Mouse (Mus musculus): ENCODE measurements around the gene Gpt2. TPM values are rescaled to one million over a fixed set of nuclear protein-coding genes. Genes with fewer than 3 reads are reported as not detected.

Gene Gpt2
- polyA plus RNA-seq, 1 experiment from 2014 or later = 62.5 TPM

GRCm38 (mm10) chr8:85459582-85459981 lies 32.8 kb upstream of the Gpt2 start:
- Histone ChIP-seq H3K4me2 (ENCODE audit: low read depth, severe bottlenecking) (no peak overlapping the region), H3K4me1 (ENCODE audit: control insufficient read depth, insufficient read depth, low read length) (no peaks in the 10 kb centered on the region), H3K27me3 (ENCODE audit: control insufficient read depth, insufficient read depth, low read length) (no peaks in the 10 kb centered on the region), H3K9ac (ENCODE audit: low read length) (no peak overlapping the region), H3K9me3 (ENCODE audit: control insufficient read depth, low read length) (no peaks in the 10 kb centered on the region), H3K27ac (replicated peaks; ENCODE audit: low read depth, low read length) (no peak overlapping the region), H3K4me3 (ENCODE audit: low read depth, low read length) (no peak overlapping the region), H3K36me3 (ENCODE audit: control insufficient read depth, insufficient read depth, low read length) (no peaks in the 10 kb centered on the region)
- DNase-seq (ENCODE audit: low spot score) (no peak), ATAC-seq (ENCODE audit: insufficient number of reproducible peaks, low FRiP score, low TSS enrichment, low read depth) (no peak)
- 75% methylated on average over 3 of the region's 3 CpGs for WGBS

DNA sequence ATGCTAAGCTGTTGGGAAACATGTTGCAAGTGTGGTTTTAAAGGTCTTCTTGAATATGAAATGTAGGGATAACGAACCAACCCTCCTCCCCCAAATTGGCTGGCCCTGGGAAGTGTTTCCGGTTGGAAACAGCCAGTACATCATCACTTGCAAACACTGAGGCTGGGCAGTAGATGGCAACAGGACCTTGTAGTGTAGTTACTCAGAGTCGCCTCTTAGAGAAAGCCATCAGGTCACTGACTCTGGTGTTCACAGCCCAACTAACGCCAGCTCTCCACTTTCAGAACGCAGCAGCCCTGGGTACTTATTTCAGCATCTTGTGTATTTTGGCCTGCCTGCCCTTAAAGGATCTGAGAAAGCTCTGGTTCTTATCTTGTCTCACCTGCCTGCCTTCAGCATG lies 31.6 kb upstream of the Gpt2 start:
- Histone ChIP-seq H3K4me3 (ENCODE audit: low read depth, low read length) (no peak overlapping the region), H3K27me3 (ENCODE audit: control insufficient read depth, insufficient read depth, low read length) (no peaks in the 10 kb centered on the region), H3K27ac (replicated peaks; ENCODE audit: low read depth, low read length) (no peak overlapping the region), H3K9ac (ENCODE audit: low read length) (no peak overlapping the region), H3K4me2 (ENCODE audit: low read depth, severe bottlenecking) (no peak overlapping the region), H3K4me1 (ENCODE audit: control insufficient read depth, insufficient read depth, low read length) (no peaks in the 10 kb centered on the region), H3K36me3 (ENCODE audit: control insufficient read depth, insufficient read depth, low read length) (no peaks in the 10 kb centered on the region), H3K9me3 (ENCODE audit: control insufficient read depth, low read length) (no peaks in the 10 kb centered on the region)
- 36% methylated on average over 5 of the region's 5 CpGs for WGBS
- ATAC-seq (ENCODE audit: insufficient number of reproducible peaks, low FRiP score, low TSS enrichment, low read depth) (no peak), DNase-seq (ENCODE audit: low spot score) (no peak)

GRCm38 (mm10) chr8:85461377-85461776 lies 31.0 kb upstream of the Gpt2 start:
- Histone ChIP-seq H3K36me3 (ENCODE audit: control insufficient read depth, insufficient read depth, low read length) (no peaks in the 10 kb centered on the region), H3K9ac (ENCODE audit: low read length) (no peak overlapping the region), H3K4me1 (ENCODE audit: control insufficient read depth, insufficient read depth, low read length) (no peaks in the 10 kb centered on the region), H3K4me3 (ENCODE audit: low read depth, low read length) (no peak overlapping the region), H3K27me3 (ENCODE audit: control insufficient read depth, insufficient read depth, low read length) (no peaks in the 10 kb centered on the region), H3K4me2 (ENCODE audit: low read depth, severe bottlenecking) (no peak overlapping the region), H3K9me3 (ENCODE audit: control insufficient read depth, low read length) (no peaks in the 10 kb centered on the region), H3K27ac (replicated peaks; ENCODE audit: low read depth, low read length) (no peak overlapping the region)
- no peak for ATAC-seq (ENCODE audit: insufficient number of reproducible peaks, low FRiP score, low TSS enrichment, low read depth)
- no peak for DNase-seq (ENCODE audit: low spot score)
- 79% methylated on average over 3 of the region's 3 CpGs for WGBS

- Histone ChIP-seq H3K4me1 (ENCODE audit: control insufficient read depth, insufficient read depth, low read length) (no peaks in the 10 kb centered on the region), H3K27ac (replicated peaks; ENCODE audit: low read depth, low read length) (no peak overlapping the region), H3K36me3 (ENCODE audit: control insufficient read depth, insufficient read depth, low read length) (no peaks in the 10 kb centered on the region), H3K4me2 (ENCODE audit: low read depth, severe bottlenecking) (no peak overlapping the region), H3K9me3 (ENCODE audit: control insufficient read depth, low read length) (no peaks in the 10 kb centered on the region), H3K4me3 (ENCODE audit: low read depth, low read length) (no peak overlapping the region), H3K9ac (ENCODE audit: low read length) (no peak overlapping the region), H3K27me3 (ENCODE audit: control insufficient read depth, insufficient read depth, low read length) (no peaks in the 10 kb centered on the region)
- no peak for ATAC-seq (ENCODE audit: insufficient number of reproducible peaks, low FRiP score, low TSS enrichment, low read depth)
- DNase-seq (ENCODE audit: low spot score) = no peak
- 85% methylated on average over 1 of the region's 1 CpGs for WGBS
These were observed 29.9 kb upstream of the Gpt2 start for GRCm38 (mm10) chr8:85462441-85462840.

GRCm38 (mm10) chr8:85464316-85464715 lies 28.1 kb upstream of the Gpt2 start:
- no peak overlapping the region for H3K9ac ChIP-seq (ENCODE audit: low read length)
- no peak overlapping the region for H3K4me3 ChIP-seq (ENCODE audit: low read depth, low read length)
- H3K9me3 ChIP-seq (ENCODE audit: control insufficient read depth, low read length) = no peaks in the 10 kb centered on the region
- H3K4me2 ChIP-seq (ENCODE audit: low read depth, severe bottlenecking) = no peak overlapping the region
- no peak overlapping the region for H3K27ac ChIP-seq (replicated peaks; ENCODE audit: low read depth, low read length)
- ATAC-seq (ENCODE audit: insufficient number of reproducible peaks, low FRiP score, low TSS enrichment, low read depth) = no peak
- no peaks in the 10 kb centered on the region for H3K36me3 ChIP-seq (ENCODE audit: control insufficient read depth, insufficient read depth, low read length)
- H3K27me3 ChIP-seq (ENCODE audit: control insufficient read depth, insufficient read depth, low read length) = no peaks in the 10 kb centered on the region
- no peaks in the 10 kb centered on the region for H3K4me1 ChIP-seq (ENCODE audit: control insufficient read depth, insufficient read depth, low read length)
- DNase-seq (ENCODE audit: low spot score) = no peak

GRCm38 (mm10) chr8:85466056-85466455 lies 26.3 kb upstream of the Gpt2 start:
- Histone ChIP-seq H3K4me2 (ENCODE audit: low read depth, severe bottlenecking) (no peak overlapping the region), H3K9ac (ENCODE audit: low read length) (no peak overlapping the region), H3K27me3 (ENCODE audit: control insufficient read depth, insufficient read depth, low read length) (no peaks in the 10 kb centered on the region), H3K27ac (replicated peaks; ENCODE audit: low read depth, low read length) (no peak overlapping the region), H3K36me3 (ENCODE audit: control insufficient read depth, insufficient read depth, low read length) (no peaks in the 10 kb centered on the region), H3K4me1 (ENCODE audit: control insufficient read depth, insufficient read depth, low read length) (no peaks in the 10 kb centered on the region), H3K4me3 (ENCODE audit: low read depth, low read length) (no peak overlapping the region), H3K9me3 (ENCODE audit: control insufficient read depth, low read length) (no peaks in the 10 kb centered on the region)
- no peak for ATAC-seq (ENCODE audit: insufficient number of reproducible peaks, low FRiP score, low TSS enrichment, low read depth)
- no peak for DNase-seq (ENCODE audit: low spot score)
- WGBS = 81% methylated on average over 4 of the region's 4 CpGs

GRCm38 (mm10) chr8:85470753-85471152 lies 21.6 kb upstream of the Gpt2 start:
- Histone ChIP-seq H3K4me2 (ENCODE audit: low read depth, severe bottlenecking) (no peak overlapping the region), H3K9ac (ENCODE audit: low read length) (no peak overlapping the region), H3K27me3 (ENCODE audit: control insufficient read depth, insufficient read depth, low read length) (no peaks in the 10 kb centered on the region), H3K4me3 (ENCODE audit: low read depth, low read length) (no peak overlapping the region), H3K9me3 (ENCODE audit: control insufficient read depth, low read length) (no peaks in the 10 kb centered on the region), H3K36me3 (ENCODE audit: control insufficient read depth, insufficient read depth, low read length) (no peaks in the 10 kb centered on the region), H3K27ac (replicated peaks; ENCODE audit: low read depth, low read length) (no peak overlapping the region), H3K4me1 (ENCODE audit: control insufficient read depth, insufficient read depth, low read length) (no peaks in the 10 kb centered on the region)
- DNase-seq (ENCODE audit: low spot score) (no peak), ATAC-seq (ENCODE audit: insufficient number of reproducible peaks, low FRiP score, low TSS enrichment, low read depth) (no peak)
- WGBS = 89% methylated on average over 8 of the region's 8 CpGs

DNA sequence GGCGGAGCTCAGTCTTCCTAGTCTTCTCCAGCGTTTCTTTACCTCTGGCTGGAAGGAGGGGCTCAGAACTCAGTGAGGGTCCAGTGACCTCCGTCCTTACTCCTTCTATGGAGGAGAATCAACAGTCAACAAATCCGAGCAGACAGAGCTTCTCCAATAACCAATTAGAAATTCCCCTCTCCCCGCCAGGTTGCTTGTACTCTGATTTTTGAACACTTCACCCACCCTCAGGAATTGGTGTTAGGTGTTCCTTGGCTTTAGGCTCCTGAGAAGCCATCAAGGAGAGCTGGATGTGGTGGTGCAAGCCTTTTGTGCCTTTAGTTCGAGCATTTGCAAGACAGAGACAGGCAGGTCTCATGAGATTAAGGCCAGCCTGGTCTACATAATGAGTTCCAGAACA lies 19.6 kb upstream of the Gpt2 start:
- Histone ChIP-seq H3K36me3 (ENCODE audit: control insufficient read depth, insufficient read depth, low read length) (no peaks in the 10 kb centered on the region), H3K4me2 (ENCODE audit: low read depth, severe bottlenecking) (no peak overlapping the region), H3K27me3 (ENCODE audit: control insufficient read depth, insufficient read depth, low read length) (no peaks in the 10 kb centered on the region), H3K4me1 (ENCODE audit: control insufficient read depth, insufficient read depth, low read length) (no peaks in the 10 kb centered on the region), H3K27ac (replicated peaks; ENCODE audit: low read depth, low read length) (no peak overlapping the region), H3K4me3 (ENCODE audit: low read depth, low read length) (no peak overlapping the region), H3K9me3 (ENCODE audit: control insufficient read depth, low read length) (no peaks in the 10 kb centered on the region), H3K9ac (ENCODE audit: low read length) (no peak overlapping the region)
- DNase-seq (ENCODE audit: low spot score) (no peak), ATAC-seq (ENCODE audit: insufficient number of reproducible peaks, low FRiP score, low TSS enrichment, low read depth) (no peak)
- 75% methylated on average over 6 of the region's 6 CpGs for WGBS

- WGBS = 73% methylated on average over 4 of the region's 4 CpGs
- no peak overlapping the region for H3K27ac ChIP-seq (replicated peaks; ENCODE audit: low read depth, low read length)
These were observed 19.1 kb upstream of the Gpt2 start for GRCm38 (mm10) chr8:85473246-85473645.

More at GRCm38 (mm10) chr8:85473246-85473645, 19.1 kb upstream of the Gpt2 start:
- no peaks in the 10 kb centered on the region for H3K4me1 ChIP-seq (ENCODE audit: control insufficient read depth, insufficient read depth, low read length)
- no peaks in the 10 kb centered on the region for H3K9me3 ChIP-seq (ENCODE audit: control insufficient read depth, low read length)
- H3K9ac ChIP-seq (ENCODE audit: low read length) = no peak overlapping the region
- no peak for ATAC-seq (ENCODE audit: insufficient number of reproducible peaks, low FRiP score, low TSS enrichment, low read depth)
- H3K4me3 ChIP-seq (ENCODE audit: low read depth, low read length) = no peak overlapping the region
- H3K27me3 ChIP-seq (ENCODE audit: control insufficient read depth, insufficient read depth, low read length) = no peaks in the 10 kb centered on the region
- H3K4me2 ChIP-seq (ENCODE audit: low read depth, severe bottlenecking) = no peak overlapping the region
- no peaks in the 10 kb centered on the region for H3K36me3 ChIP-seq (ENCODE audit: control insufficient read depth, insufficient read depth, low read length)
- DNase-seq (ENCODE audit: low spot score) = no peak

Data from limb, embryonic 11.5 days (tissue).